Mouse (Mus musculus): ENCODE measurements around the gene Chpt1.

The Chpt1 gene

GRCm38 (mm10) chr10:88407875-88408631, 95.8 kb downstream of the Chpt1 start:
- in situ Hi-C loops (cut with MboI; ENCODE audit: low sequenced_read_pairs) = no loop called here

GRCm38 (mm10) chr10:88405812-88406211, 98.1 kb downstream of the Chpt1 start:
- in situ Hi-C loops (cut with MboI; ENCODE audit: low sequenced_read_pairs) = no loop called here

GRCm38 (mm10) chr10:88404220-88404619, 99.7 kb downstream of the Chpt1 start:
- in situ Hi-C loops (cut with MboI; ENCODE audit: low sequenced_read_pairs) = no loop called here

- in situ Hi-C loops (cut with MboI; ENCODE audit: low sequenced_read_pairs) = no loop called here
Observed at GRCm38 (mm10) chr10:88403021-88403420, 100.9 kb downstream of the Chpt1 start.

All from CH12F3 (cell line).